Mouse (Mus musculus) left cerebral cortex, postnatal 4 days (tissue): ENCODE measurements at regions not wholly inside any gene's neighbourhood (a gene's known extent, or its start where the extent isn't known, plus 50 kb on each side); places are given as distances from the start of the nearest gene placed in this dataset.
"Not testable (repeated sequence)": the region's sequence is repeated elsewhere in the genome, so short reads cannot be mapped to it uniquely, and the experiment has no call there.

Experiments
- DNase-seq: peaks from one replicate; pipeline ENCODE4 v3.0.0-alpha.2; 2022
- intact Hi-C: fragments of 180-260 bp; cut with DNase I; formaldehyde crosslinking; loops from one replicate; pipeline ENCODE4 v1.15.1; 2025

GRCm38 (mm10) chr14:89922316-89922715 is 1451.1 kb upstream of the Pcdh20 start:
- intact Hi-C loops = no loop called here
- no peak for DNase-seq

GRCm38 (mm10) chr14:89920586-89920985 is 1449.4 kb upstream of the Pcdh20 start:
- intact Hi-C loops, DNase-seq: not testable (repeated sequence)

- intact Hi-C loops, DNase-seq: not testable (repeated sequence)
Measured at GRCm38 (mm10) chr14:89898701-89899227, 1427.6 kb upstream of the Pcdh20 start.

GRCm38 (mm10) chr14:89898135-89898534 is 1426.9 kb upstream of the Pcdh20 start:
- DNase-seq, intact Hi-C loops: not testable (repeated sequence)

- intact Hi-C loops = not testable (repeated sequence)
- DNase-seq = peak; percentile 83
Measured at GRCm38 (mm10) chr14:89896891-89897290, 1425.7 kb upstream of the Pcdh20 start.
